ENCODE assay signal across 15 mouse cellular contexts in genomic region chr4:140324971-140325676, GRCm38 (mm10).
A peak's percentile ranks its signal among the peaks of the same experiment; 100 is the strongest.
DNase-seq lines count a peak whose midpoint lies in the region.
"Had no signal": no experiment of that assay in that cellular context is flagged by ENCODE, and none has a peak within 500 bp of the region (broad histone marks: within the 10 kb centered on the region; RNA-seq: fewer than 3 reads in every experiment).

No protein-coding gene starts in this region.

- peak; percentile 68 for DNase-seq in left cerebral cortex, postnatal 4 days
- DNase-seq in left cerebral cortex, adult 8-10 months (ENCODE audit: low spot score in 2 of 2): no peak
- peak; percentile 41 for DNase-seq in cerebellum, adult 8-10 months
- DNase-seq in cerebellum, postnatal 14 days: peak; percentile 67 to 73
- no peak for DNase-seq in heart, embryonic 10.5 days (ENCODE audit: low spot score)
- no peak for DNase-seq in kidney, adult 9 months
- DNase-seq in kidney, postnatal 14 days: no peak
- DNase-seq: adrenal gland, postnatal 14 days; gastrocnemius, adult 2 months; gastrocnemius, postnatal 25 days; heart, postnatal 36 days had no signal

- intact Hi-C loops in left cerebral cortex, postnatal 4 days (cut with DNase I): no loop called here

- H3K36me3 ChIP-seq in heart, embryonic 10.5 days: no peaks in the 10 kb centered on the region
- H3K36me3 ChIP-seq: embryonic facial prominence, embryonic 13.5 days; forebrain, embryonic 12.5 days; heart, embryonic 13.5 days; hindbrain, embryonic 15.5 days had no signal

- 75% methylated on average over 8 of the region's 8 CpGs for WGBS in heart, embryonic 10.5 days

- H3K9me3 ChIP-seq in heart, embryonic 10.5 days: peaks cover 13% of the 10 kb centered on the region

- no peak overlapping the region for H3K4me3 ChIP-seq in heart, embryonic 10.5 days
- H3K4me3 ChIP-seq: embryonic facial prominence, embryonic 13.5 days; forebrain, embryonic 12.5 days; gastrocnemius, adult 2 months; heart, embryonic 13.5 days; hindbrain, embryonic 15.5 days had no signal

- H3K27ac ChIP-seq in heart, embryonic 10.5 days: no peak overlapping the region
- H3K27ac ChIP-seq: embryonic facial prominence, embryonic 13.5 days; forebrain, embryonic 12.5 days; gastrocnemius, adult 2 months; heart, embryonic 13.5 days; hindbrain, embryonic 15.5 days had no signal

- no peaks in the 10 kb centered on the region for H3K27me3 ChIP-seq in heart, embryonic 10.5 days (ENCODE audit: insufficient read depth, poor library complexity, severe bottlenecking)
- H3K27me3 ChIP-seq: embryonic facial prominence, embryonic 13.5 days; forebrain, embryonic 12.5 days; heart, embryonic 13.5 days; hindbrain, embryonic 15.5 days had no signal

- no peaks in the 10 kb centered on the region for H3K4me1 ChIP-seq in heart, embryonic 10.5 days
- H3K4me1 ChIP-seq: embryonic facial prominence, embryonic 13.5 days; heart, embryonic 13.5 days had no signal

Comparison
In these comparisons a context has a peak if more than half of its experiments do, and no peak if none do; other contexts are left out.
1. DNase-seq: peak in left cerebral cortex, postnatal 4 days (single experiment), cerebellum, adult 8-10 months (single experiment) and cerebellum, postnatal 14 days (2 of 2); none in left cerebral cortex, adult 8-10 months (0 of 2), heart, embryonic 10.5 days (single experiment), kidney, adult 9 months (single experiment) and kidney, postnatal 14 days (single experiment).